ENCODE assay signal across 19 mouse cellular contexts in the genomic region with DNA sequence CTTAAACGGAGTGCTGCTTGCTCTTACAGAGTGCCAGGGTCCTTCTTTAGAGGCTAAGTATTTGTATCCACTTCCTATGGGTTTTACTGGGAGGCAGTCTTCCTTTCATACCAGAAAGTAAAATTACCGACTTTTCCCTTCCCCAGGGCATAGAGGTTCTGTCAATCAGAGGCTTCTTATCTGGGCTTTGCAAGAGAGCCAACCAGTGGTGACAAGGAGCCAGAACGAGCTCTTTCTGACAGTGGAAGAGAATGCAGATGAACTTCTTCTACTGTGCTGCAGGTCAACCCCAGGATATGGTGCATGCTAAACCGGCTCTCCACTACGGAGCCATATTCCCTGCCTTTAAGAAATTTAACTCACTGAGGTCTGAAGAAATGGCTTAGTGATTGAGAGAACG. TPM values are rescaled to one million over a fixed set of nuclear protein-coding genes. Genes with fewer than 3 reads are reported as not detected.
DNase-seq lines count a peak whose midpoint lies in the region; ATAC-seq lines count a peak whose summit lies in the region.
"Had no signal": no experiment of that assay in that cellular context is flagged by ENCODE, and none has a peak within 500 bp of the region (broad histone marks: within the 10 kb centered on the region; RNA-seq: fewer than 3 reads in every experiment).

No protein-coding gene starts in this region.

- H3K4me2 ChIP-seq in forebrain, embryonic 12.5 days = no peak overlapping the region
- H3K4me2 ChIP-seq: embryonic facial prominence, embryonic 12.5 days had no signal

- no peak overlapping the region for H3K27ac ChIP-seq in forebrain, embryonic 12.5 days
- H3K27ac ChIP-seq: embryonic facial prominence, embryonic 10.5 days; embryonic facial prominence, embryonic 12.5 days had no signal

- peak overlapping the region; percentile 79 for H3K4me3 ChIP-seq in megakaryocyte, embryonic 14.5 days (replicated peaks)
- no peak overlapping the region for H3K4me3 ChIP-seq in forebrain, embryonic 12.5 days (replicated peaks)
- H3K4me3 ChIP-seq: embryonic facial prominence, embryonic 10.5 days; embryonic facial prominence, embryonic 12.5 days had no signal

- H3K9ac ChIP-seq in forebrain, embryonic 12.5 days = no peak overlapping the region
- H3K9ac ChIP-seq: embryonic facial prominence, embryonic 12.5 days had no signal

- no peaks in the 10 kb centered on the region for H3K27me3 ChIP-seq in megakaryocyte, embryonic 14.5 days (replicated peaks)
- H3K27me3 ChIP-seq in forebrain, embryonic 12.5 days = no peaks in the 10 kb centered on the region
- H3K27me3 ChIP-seq: embryonic facial prominence, embryonic 12.5 days had no signal

- peaks cover 3% of the 10 kb centered on the region; the same call in 1 of the 2 replicates for H3K9me3 ChIP-seq in megakaryocyte, embryonic 14.5 days
- no peaks in the 10 kb centered on the region for H3K9me3 ChIP-seq in forebrain, embryonic 12.5 days
- H3K9me3 ChIP-seq: embryonic facial prominence, embryonic 10.5 days; embryonic facial prominence, embryonic 12.5 days had no signal

- intact Hi-C loops in left cerebral cortex, postnatal 10 days (cut with DNase I) = no loop called here

- WGBS in forebrain, embryonic 12.5 days = 72% methylated on average over 6 of the region's 6 CpGs

- peak; percentile 16 for DNase-seq in MEL-GATA-1-ER (ENCODE audit: extremely low read depth, low read depth)
- DNase-seq in adrenal gland, adult 18-20 months (ENCODE audit: low spot score in 2 of 2) = no peak
- DNase-seq in left cerebral cortex, postnatal 10 days (ENCODE audit: extremely low spot score in 1 of 2, low spot score in 2 of 2) = no peak
- DNase-seq: adrenal gland, adult 2 months; adrenal gland, postnatal 14 days; adrenal gland, postnatal 36 days; cerebellum, adult 11-12 months; cerebellum, adult 2 months; cerebellum, adult 9-10 months; cerebellum, postnatal 10 days; cerebellum, postnatal 25 days had no signal

- peaks cover 72% of the 10 kb centered on the region for H3K4me1 ChIP-seq in megakaryocyte, embryonic 14.5 days
- H3K4me1 ChIP-seq in forebrain, embryonic 12.5 days = peaks cover 10% of the 10 kb centered on the region

- H3K36me3 ChIP-seq in megakaryocyte, embryonic 14.5 days (replicated peaks; ENCODE audit: low read length) = peaks cover 25% of the 10 kb centered on the region
- H3K36me3 ChIP-seq in forebrain, embryonic 12.5 days (replicated peaks) = no peaks in the 10 kb centered on the region
- H3K36me3 ChIP-seq: embryonic facial prominence, embryonic 10.5 days; embryonic facial prominence, embryonic 12.5 days had no signal

- no peak for ATAC-seq in megakaryocyte, adult 5-6 weeks (ENCODE audit: poor library complexity, severe bottlenecking)
- 0 out of 2 replicates have a peak, but pooled peaks have one; percentile 29 for ATAC-seq in megakaryocyte progenitor cell, adult 5-6 weeks (replicated peaks; ENCODE audit: poor library complexity)
- ATAC-seq in forebrain, embryonic 12.5 days (ENCODE audit: low FRiP score) = no peak
- ATAC-seq: forebrain, embryonic 14.5 days; forebrain, embryonic 16.5 days had no signal

RNA-seq across cellular contexts. Expression of gene Sirt5, which starts 4.8 kb away (rescaled TPM):
- polyA plus RNA-seq in megakaryocyte, embryonic 14.5 days (2012; ENCODE audit: insufficient read depth, low replicate concordance) = 9.0 and 15.9 TPM in 2 replicates
- 1.2 and 2.3 TPM in 2 replicates for total RNA-seq in megakaryocyte, adult 5-6 weeks (2015)
- total RNA-seq in megakaryocyte, adult 5-6 weeks (2017) = 0.92 and 2.5 TPM in 2 replicates
- total RNA-seq in megakaryocyte progenitor cell, adult 5-6 weeks (2015) = 4.9 and 5.1 TPM in 2 replicates
- total RNA-seq in megakaryocyte progenitor cell, adult 5-6 weeks (2017) = 8.1 and 12.1 TPM in 2 replicates
- total RNA-seq in adrenal gland, adult 18-20 months (2021) = 10 to 100 TPM; 26.8 to 32.7 TPM
- total RNA-seq in left cerebral cortex, postnatal 10 days (2021) = 10 to 100 TPM; 14.0 to 15.1 TPM
- polyA plus RNA-seq in forebrain, embryonic 12.5 days (2016; fragmentation: Nextera tagmentation; extraction: Ambion mirVana) = 43.2 and 44.1 TPM in 2 replicates

RNA-seq across cellular contexts. Expression of gene Nol7, which starts 37.7 kb away (rescaled TPM):
- 91.2 and 260 TPM in 2 replicates for polyA plus RNA-seq in megakaryocyte, embryonic 14.5 days (2012; ENCODE audit: insufficient read depth, low replicate concordance)
- total RNA-seq in megakaryocyte, adult 5-6 weeks (2015) = 103 and 124 TPM in 2 replicates
- 147 and 159 TPM in 2 replicates for total RNA-seq in megakaryocyte, adult 5-6 weeks (2017)
- 173 and 183 TPM in 2 replicates for total RNA-seq in megakaryocyte progenitor cell, adult 5-6 weeks (2015)
- 231 and 270 TPM in 2 replicates for total RNA-seq in megakaryocyte progenitor cell, adult 5-6 weeks (2017)
- 100 to 1,000 TPM; 104 to 107 TPM for total RNA-seq in adrenal gland, adult 18-20 months (2021)
- 10 to 100 TPM; 82.5 to 94.7 TPM for total RNA-seq in left cerebral cortex, postnatal 10 days (2021)
- polyA plus RNA-seq in forebrain, embryonic 12.5 days (2016; fragmentation: Nextera tagmentation; extraction: Ambion mirVana) = 238 and 243 TPM in 2 replicates

RNA-seq across cellular contexts. Expression of gene Gfod1, which starts 56.6 kb away (rescaled TPM):
- polyA plus RNA-seq in megakaryocyte, embryonic 14.5 days (2012; ENCODE audit: insufficient read depth, low replicate concordance) = 5.5 and 23.4 TPM in 2 replicates
- total RNA-seq in megakaryocyte, adult 5-6 weeks (2015) = 10.8 and 16.8 TPM in 2 replicates
- 4.9 and 7.2 TPM in 2 replicates for total RNA-seq in megakaryocyte, adult 5-6 weeks (2017)
- 10.9 and 16.6 TPM in 2 replicates for total RNA-seq in megakaryocyte progenitor cell, adult 5-6 weeks (2015)
- total RNA-seq in megakaryocyte progenitor cell, adult 5-6 weeks (2017) = 6.1 and 10.3 TPM in 2 replicates
- total RNA-seq in adrenal gland, adult 18-20 months (2021) = 10 to 100 TPM; 10.2 to 13.8 TPM
- total RNA-seq in left cerebral cortex, postnatal 10 days (2021) = 10 to 100 TPM; 41.6 to 43.3 TPM
- polyA plus RNA-seq in forebrain, embryonic 12.5 days (2016; fragmentation: Nextera tagmentation; extraction: Ambion mirVana) = 0.97 and 1.1 TPM in 2 replicates
